Comparison of ENCODE assay signal across 9 mouse cellular contexts in the genomic region with DNA sequence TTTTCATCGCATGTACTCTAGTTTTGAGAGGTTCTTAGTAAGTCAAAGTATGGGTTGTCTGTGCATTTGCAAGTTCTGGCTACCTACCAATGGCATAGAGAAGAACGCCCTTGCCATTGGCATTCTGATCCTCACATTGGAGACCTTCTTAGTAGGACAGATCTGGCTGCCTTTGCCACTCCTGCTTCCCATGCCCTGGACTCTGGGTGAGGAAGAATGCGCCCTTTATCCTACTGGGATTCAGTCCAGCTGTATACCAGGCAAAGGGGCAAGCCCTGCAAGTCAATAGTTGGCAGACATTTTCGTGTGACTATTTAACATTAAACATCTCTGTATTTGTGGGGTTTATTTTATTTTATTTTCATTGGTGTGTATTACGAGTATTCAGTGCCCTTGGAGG. TPM values are rescaled to one million over a fixed set of nuclear protein-coding genes. Genes with fewer than 3 reads are reported as not detected.
DNase-seq lines count a peak whose midpoint lies in the region; ATAC-seq lines count a peak whose summit lies in the region.
"Had no signal": no experiment of that assay in that cellular context is flagged by ENCODE, and none has a peak within 500 bp of the region (broad histone marks: within the 10 kb centered on the region; RNA-seq: fewer than 3 reads in every experiment).

No protein-coding gene starts in this region.

- ATAC-seq in erythroid progenitor cell, adult 5-6 weeks (replicated peaks; ENCODE audit: low FRiP score, poor library complexity, severe bottlenecking): no peak
- ATAC-seq: intestine, embryonic 16.5 days had no signal

- peak; percentile 36 for DNase-seq in gastrocnemius, adult 18-20 months (ENCODE audit: low spot score)
- no peak for DNase-seq in gastrocnemius, postnatal 10 days
- DNase-seq in lung, adult 18-20 months: peak; percentile 17 to 47
- no peak for DNase-seq in lung, postnatal 14 days
- DNase-seq in brain, adult 2 months (ENCODE audit: low read depth, low spot score): peak; percentile 13
- peak; percentile 76 for DNase-seq in kidney, postnatal 10 days
- no peak for DNase-seq in neural tube, embryonic 10.5 days (ENCODE audit: extremely low spot score, low spot score)

RNA-seq across cellular contexts. Expression of a gene that starts 3.7 kb away (rescaled TPM):
- total RNA-seq in gastrocnemius, adult 18-20 months (2021): 10 to 100 TPM; 55.7 to 62.5 TPM
- total RNA-seq in gastrocnemius, postnatal 10 days (2021): 10 to 100 TPM; 48.3 to 51.6 TPM
- total RNA-seq in erythroid progenitor cell, adult 5-6 weeks (2015; ENCODE audit: low replicate concordance): 13.8 and 19.1 TPM in 2 replicates
- 11.8 and 20.7 TPM in 2 replicates for total RNA-seq in erythroid progenitor cell, adult 5-6 weeks (2017; ENCODE audit: low replicate concordance)

RNA-seq across cellular contexts. Expression of a gene that starts 35.9 kb away (rescaled TPM):
- 1 to 10 TPM; 6.6 to 9.0 TPM for total RNA-seq in gastrocnemius, adult 18-20 months (2021)
- 10 to 100 TPM; 27.9 to 31.7 TPM for total RNA-seq in gastrocnemius, postnatal 10 days (2021)
- total RNA-seq in erythroid progenitor cell, adult 5-6 weeks (2015; ENCODE audit: low replicate concordance): 256 and 320 TPM in 2 replicates
- 179 and 231 TPM in 2 replicates for total RNA-seq in erythroid progenitor cell, adult 5-6 weeks (2017; ENCODE audit: low replicate concordance)

RNA-seq across cellular contexts. Expression of a gene that starts 40.9 kb away (rescaled TPM):
- total RNA-seq in gastrocnemius, adult 18-20 months (2021): 1 to 10 TPM; 4.9 to 6.9 TPM
- total RNA-seq in gastrocnemius, postnatal 10 days (2021): 1 to 10 TPM; 7.0 to 7.7 TPM
- 4.7 and 6.7 TPM in 2 replicates for total RNA-seq in erythroid progenitor cell, adult 5-6 weeks (2015; ENCODE audit: low replicate concordance)
- total RNA-seq in erythroid progenitor cell, adult 5-6 weeks (2017; ENCODE audit: low replicate concordance): 2.8 and 5.3 TPM in 2 replicates

Comparison
In these comparisons a context has a peak if more than half of its experiments do, and no peak if none do; other contexts are left out.
1. DNase-seq: peak in gastrocnemius, adult 18-20 months (single experiment), lung, adult 18-20 months (2 of 2), brain, adult 2 months (single experiment) and kidney, postnatal 10 days (single experiment); none in gastrocnemius, postnatal 10 days (single experiment), lung, postnatal 14 days (single experiment) and neural tube, embryonic 10.5 days (single experiment).
2. RNA of a gene that starts 35.9 kb away (total RNA-seq): 179 to 320 TPM in erythroid progenitor cell, adult 5-6 weeks; 27.9 to 31.7 TPM in gastrocnemius, postnatal 10 days and 6.6 to 9.0 TPM in gastrocnemius, adult 18-20 months; every median in the first group is over 4 times any median in the second.